Mouse (Mus musculus) megakaryocyte, embryonic 14.5 days (primary cell): ENCODE data around the gene Rapgef4.

Experiments
- FLI1 ChIP-seq: IDR thresholded peaks from 2 replicates; pipeline ENCODE4 v1.6.1; 2012; ENCODE audit warnings: low read length, inconsistent platforms, mixed read lengths
- GATA1 ChIP-seq: IDR thresholded peaks from 3 replicates; pipeline ENCODE4 v1.6.1; 2012; ENCODE audit warnings: mixed read lengths, low read length, inconsistent platforms, borderline replicate concordance

DNA sequence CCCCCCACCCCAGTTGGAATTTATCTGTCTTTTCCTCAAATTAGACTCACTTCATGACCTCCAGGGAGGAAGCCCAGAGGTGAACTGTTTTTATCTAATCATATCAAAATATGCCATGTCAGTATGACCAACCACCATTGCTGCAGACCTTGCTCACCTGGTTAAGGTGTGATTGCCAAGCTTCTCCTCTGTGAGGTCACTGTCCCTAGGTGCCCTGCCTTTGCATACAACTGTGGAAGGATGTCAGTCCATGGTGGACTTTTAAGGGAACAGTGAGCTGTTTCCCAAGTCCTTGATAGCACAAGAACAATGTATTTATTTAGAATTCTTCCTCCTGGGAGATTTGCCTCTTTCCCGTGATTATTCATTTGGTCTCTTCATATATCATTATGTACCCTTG, 172.8 kb downstream of the Rapgef4 start:
- TF ChIP-seq GATA1 (no peak), FLI1 (no peak)
